Mouse (Mus musculus) right cerebral cortex, adult 2 months (tissue): Measurements from ENCODE around the gene Olfr1280.

Experiments
- DNase-seq, 2 experiments: peaks; one replicate each; pipeline ENCODE4 v3.0.0; 2021 to 2022; ENCODE audit warnings: low spot score in 2 of 2

Gene Olfr1280

GRCm38 (mm10) chr2:111313717-111314116 lies at the start of gene Olfr1280:
Olfr1280 (plus strand) TSS chr2:111314017.
- DNase-seq, result no peak

DNA sequence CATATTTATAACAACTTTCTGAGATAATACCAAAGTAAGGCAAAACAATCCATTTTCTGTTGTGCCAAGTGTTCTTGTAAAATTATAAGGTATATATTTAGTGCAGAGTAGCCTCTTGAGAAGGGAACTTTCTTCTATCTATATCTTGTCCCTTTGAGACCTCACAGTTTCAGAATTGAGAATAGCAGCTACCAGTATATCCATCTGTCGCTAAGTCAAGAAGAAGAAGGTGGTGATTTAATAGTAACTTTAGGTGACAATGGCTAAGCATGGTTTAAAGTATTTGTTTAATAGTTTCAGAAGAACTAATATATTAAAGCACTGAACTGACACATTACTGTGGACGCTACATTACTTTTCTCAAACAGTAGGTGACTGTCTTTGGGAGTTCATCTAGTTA lies 39.8 kb upstream of the Olfr1280 start, which contains the start of gene Olfr1277:
Gene Olfr1277, minus strand, starts transcription at position 101 of the 400 bp plus-strand sequence.
- DNase-seq, result no peak

GRCm38 (mm10) chr2:111289836-111290235 lies 24.0 kb upstream of the Olfr1280 start, which contains the start of gene Olfr1278:
Olfr1278 (plus strand) TSS chr2:111290136.
- DNase-seq, result no peak

DNA sequence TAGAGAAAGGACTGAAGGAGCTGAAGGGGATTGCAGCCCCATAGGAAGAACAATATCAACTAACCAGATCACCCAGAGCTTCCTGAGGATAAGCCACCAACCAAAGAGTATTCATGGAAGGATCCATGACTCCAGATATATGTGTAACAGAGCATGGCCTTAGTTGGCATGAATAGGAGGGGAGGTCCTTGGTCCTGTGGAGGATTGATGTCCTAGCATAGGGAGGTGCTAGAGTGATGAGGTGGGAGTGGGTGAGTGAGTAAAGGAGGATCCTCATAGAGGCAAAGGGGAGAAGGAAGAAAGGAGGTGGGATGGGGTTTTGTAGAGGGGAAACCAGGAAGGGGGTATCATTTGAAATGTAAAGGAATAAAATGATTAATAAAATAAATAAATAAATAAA lies 15.3 kb upstream of the Olfr1280 start:
- no peak for DNase-seq

DNA sequence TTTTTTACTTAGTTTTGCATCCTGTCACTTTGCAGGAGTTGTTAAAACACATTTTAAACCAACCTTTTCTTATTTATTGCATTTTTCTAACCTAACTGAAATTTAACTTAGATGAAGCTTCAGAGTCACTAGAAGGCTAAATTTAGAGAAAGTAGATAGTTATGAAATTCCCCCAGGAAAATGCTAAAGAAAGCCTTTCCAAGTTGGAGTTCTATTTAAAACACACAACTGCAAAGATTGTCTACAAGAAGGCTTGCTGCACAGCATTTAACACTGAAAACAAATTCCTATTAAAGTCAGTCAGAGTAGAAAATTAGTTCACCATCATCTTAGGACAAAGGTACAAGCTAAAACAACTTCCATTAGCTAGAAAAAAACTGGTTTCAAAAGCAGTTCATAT lies 13.4 kb upstream of the Olfr1280 start, which contains the start of gene Olfr1279:
Gene Olfr1279, plus strand, starts transcription at position 262 of the 400 bp plus-strand sequence.
- no peak for DNase-seq

DNA sequence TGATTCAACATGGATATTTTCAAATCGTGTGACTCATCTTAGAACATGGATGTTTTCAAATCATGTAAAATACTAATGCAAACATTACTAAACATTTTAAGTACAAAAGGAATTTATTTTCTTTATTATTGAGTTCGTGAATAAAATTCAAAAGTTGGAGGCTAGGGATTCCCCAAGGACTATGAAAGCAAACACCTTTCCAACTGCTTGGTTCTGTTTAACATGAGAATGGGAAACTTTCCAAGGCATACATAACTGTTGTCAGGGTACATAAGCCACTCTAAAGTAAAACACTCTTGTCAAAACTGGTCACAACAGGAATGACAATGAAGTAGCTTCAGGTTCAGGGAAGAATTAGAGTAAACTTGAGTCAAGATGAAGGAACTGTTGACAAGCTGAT lies 12.4 kb downstream of the Olfr1280 start, which contains the start of gene Olfr1281:
Gene Olfr1281, plus strand, starts transcription at position 301 of the 400 bp plus-strand sequence.
- no peak for DNase-seq

DNA sequence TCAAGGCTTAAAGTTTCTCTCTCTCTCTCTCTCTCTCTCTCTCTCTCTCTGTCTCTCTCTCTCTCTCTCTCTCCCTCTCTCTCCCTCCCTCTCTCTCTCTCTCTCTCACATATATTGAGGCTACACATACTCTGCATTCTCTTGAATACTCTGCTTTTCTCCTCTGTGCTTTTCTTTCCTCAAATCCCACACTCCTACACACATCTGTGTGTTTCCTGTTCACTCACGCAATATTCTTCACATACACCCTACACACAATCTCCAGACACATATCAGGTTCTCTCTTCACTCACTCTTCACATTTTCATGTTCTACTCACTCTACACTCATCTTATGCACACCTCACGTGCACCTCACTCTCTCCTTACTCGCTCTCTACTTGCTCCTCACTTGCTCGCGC lies 19.9 kb downstream of the Olfr1280 start:
- DNase-seq, result peak in 1 of 2 experiments; percentile 1

DNA sequence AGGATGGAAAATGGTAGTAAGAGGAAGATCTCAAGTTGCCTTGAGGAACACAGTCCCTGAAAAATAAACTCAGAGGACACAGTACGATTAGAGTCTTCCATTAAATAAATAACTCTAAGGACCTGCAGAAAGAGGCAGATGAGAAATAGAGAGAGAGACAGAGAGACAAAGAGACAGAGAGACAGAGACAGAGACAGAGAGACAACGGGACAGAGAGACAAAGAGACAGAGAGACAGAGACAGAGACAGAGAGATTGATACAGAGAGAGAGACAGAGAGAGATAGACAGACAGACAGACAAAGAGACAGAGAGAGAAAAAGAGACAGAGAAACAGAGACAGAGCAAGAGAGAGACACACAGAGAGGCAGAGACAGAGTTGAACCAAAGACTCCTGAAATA lies 22.2 kb downstream of the Olfr1280 start, which contains the start of gene Olfr1282:
Gene Olfr1282, minus strand, starts transcription at position 101 of the 400 bp plus-strand sequence.
- DNase-seq, result no peak

DNA sequence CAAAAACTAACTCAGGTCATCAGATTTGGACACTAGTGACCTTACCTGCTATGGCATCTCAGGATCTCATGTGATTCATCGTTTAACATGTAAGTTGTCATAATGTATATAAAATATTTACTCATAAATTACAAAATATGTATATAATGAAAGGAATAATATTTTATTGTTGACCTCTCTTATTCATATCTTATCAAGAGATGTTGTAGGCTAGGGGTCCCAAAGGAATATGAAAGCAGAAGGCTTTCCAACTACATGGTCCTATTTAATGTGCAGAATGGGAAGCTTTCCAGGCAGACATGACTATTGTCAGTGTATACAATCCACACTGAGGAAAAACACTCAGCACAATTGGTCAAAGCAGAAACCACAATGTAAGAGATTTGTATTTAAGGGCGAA lies 52.7 kb downstream of the Olfr1280 start, which contains the start of gene Olfr1283:
Gene Olfr1283, plus strand, starts transcription at position 301 of the 400 bp plus-strand sequence.
- DNase-seq, result no peak

- DNase-seq, result no peak
Observed at GRCm38 (mm10) chr2:111375222-111375621, 61.4 kb downstream of the Olfr1280 start, which contains the start of gene Olfr1284. Olfr1284 (plus strand) TSS chr2:111375522.
